Mouse (Mus musculus): ENCODE data around the gene Spsb2. TPM values are rescaled to one million over a fixed set of nuclear protein-coding genes. Genes with fewer than 3 reads are reported as not detected.
"Not testable (repeated sequence)": the region's sequence is repeated elsewhere in the genome, so short reads cannot be mapped to it uniquely, and the experiment has no call there.

Gene Spsb2
- polyA plus RNA-seq, 1 experiment from 2014 or later, result 10.3 TPM

- H3K27ac ChIP-seq (ENCODE audit: low read depth, low read length), result peak overlapping the region; percentile 93
- WGBS, result 76% methylated on average over 7 of the region's 7 CpGs
- H3K9ac ChIP-seq (ENCODE audit: low read depth, low read length), result no peak overlapping the region
- H3K36me3 ChIP-seq (ENCODE audit: control insufficient read depth, insufficient read depth, low read length), result peaks cover 2% of the 10 kb centered on the region
- no peaks in the 10 kb centered on the region for H3K9me3 ChIP-seq (ENCODE audit: control insufficient read depth, low read length)
- H3K4me3 ChIP-seq (ENCODE audit: low read length), result no peak overlapping the region
- H3K4me1 ChIP-seq (ENCODE audit: control insufficient read depth, insufficient read depth, low read depth, low read length), result peaks cover 14% of the 10 kb centered on the region
- H3K27me3 ChIP-seq (replicated peaks; ENCODE audit: control insufficient read depth, insufficient read depth, low read length), result no peaks in the 10 kb centered on the region
- no peak for ATAC-seq
- H3K4me2 ChIP-seq (ENCODE audit: low read length), result peak overlapping the region; percentile 90
Observed at GRCm38 (mm10) chr6:124806446-124807140, 1.9 kb upstream of the Spsb2 start.

GRCm38 (mm10) chr6:124807366-124807765 is 1.1 kb upstream of the Spsb2 start:
- Histone ChIP-seq H3K4me3 (ENCODE audit: low read length) (no peak overlapping the region), H3K4me1 (ENCODE audit: control insufficient read depth, insufficient read depth, low read depth, low read length) (peaks cover 20% of the 10 kb centered on the region), H3K36me3 (ENCODE audit: control insufficient read depth, insufficient read depth, low read length) (peaks cover 5% of the 10 kb centered on the region), H3K27ac (ENCODE audit: low read depth, low read length) (no peak overlapping the region), H3K9me3 (ENCODE audit: control insufficient read depth, low read length) (no peaks in the 10 kb centered on the region), H3K4me2 (ENCODE audit: low read length) (no peak overlapping the region), H3K9ac (ENCODE audit: low read depth, low read length) (no peak overlapping the region), H3K27me3 (replicated peaks; ENCODE audit: control insufficient read depth, insufficient read depth, low read length) (no peaks in the 10 kb centered on the region)
- 87% methylated on average over 4 of the region's 4 CpGs for WGBS
- ATAC-seq, result no peak

GRCm38 (mm10) chr6:124807986-124808357 is 489 bp upstream of the Spsb2 start:
- no peaks in the 10 kb centered on the region for H3K27me3 ChIP-seq (replicated peaks; ENCODE audit: control insufficient read depth, insufficient read depth, low read length)
- peaks cover 5% of the 10 kb centered on the region for H3K36me3 ChIP-seq (ENCODE audit: control insufficient read depth, insufficient read depth, low read length)
- 73% methylated on average over 6 of the region's 6 CpGs for WGBS
- H3K9me3 ChIP-seq (ENCODE audit: control insufficient read depth, low read length), result no peaks in the 10 kb centered on the region
- H3K27ac ChIP-seq (ENCODE audit: low read depth, low read length), result peak overlapping the region; percentile 78; the same call in 1 of the 2 replicates
- no peak for ATAC-seq
- 0 out of 2 replicates have a peak overlapping the region, but pooled peaks have one; percentile 67 for H3K9ac ChIP-seq (ENCODE audit: low read depth, low read length)
- H3K4me1 ChIP-seq (ENCODE audit: control insufficient read depth, insufficient read depth, low read depth, low read length), result peaks cover 26% of the 10 kb centered on the region
- H3K4me3 ChIP-seq (ENCODE audit: low read length), result peak overlapping the region; percentile 53; the same call in 1 of the 2 replicates
- peak overlapping the region; percentile 95 for H3K4me2 ChIP-seq (ENCODE audit: low read length)

- H3K27me3 ChIP-seq (replicated peaks; ENCODE audit: control insufficient read depth, insufficient read depth, low read length), result no peaks in the 10 kb centered on the region
- peak overlapping the region; percentile 78 for H3K27ac ChIP-seq (ENCODE audit: low read depth, low read length)
- no peaks in the 10 kb centered on the region for H3K9me3 ChIP-seq (ENCODE audit: control insufficient read depth, low read length)
- H3K4me2 ChIP-seq (ENCODE audit: low read length), result peak overlapping the region; percentile 95
- peaks cover 29% of the 10 kb centered on the region for H3K4me1 ChIP-seq (ENCODE audit: control insufficient read depth, insufficient read depth, low read depth, low read length)
- H3K4me3 ChIP-seq (ENCODE audit: low read length), result peak overlapping the region; percentile 53
- H3K36me3 ChIP-seq (ENCODE audit: control insufficient read depth, insufficient read depth, low read length), result peaks cover 5% of the 10 kb centered on the region
- WGBS, result under 1% methylated on average over 35 of the region's 35 CpGs
- peak overlapping the region; percentile 67 for H3K9ac ChIP-seq (ENCODE audit: low read depth, low read length)
- ATAC-seq, result no peak; the same call in 1 of the 2 replicates
Observed at GRCm38 (mm10) chr6:124809052-124809774, 752 bp downstream of the Spsb2 start.

GRCm38 (mm10) chr6:124809775-124810538 is 1.5 kb downstream of the Spsb2 start:
- H3K27ac ChIP-seq (ENCODE audit: low read depth, low read length), result peak overlapping the region; percentile 78
- 42% methylated on average over 14 of the region's 14 CpGs for WGBS
- no peaks in the 10 kb centered on the region for H3K9me3 ChIP-seq (ENCODE audit: control insufficient read depth, low read length)
- H3K36me3 ChIP-seq (ENCODE audit: control insufficient read depth, insufficient read depth, low read length), result peaks cover 5% of the 10 kb centered on the region
- H3K4me1 ChIP-seq (ENCODE audit: control insufficient read depth, insufficient read depth, low read depth, low read length), result peaks cover 33% of the 10 kb centered on the region
- ATAC-seq, result no peak
- H3K4me3 ChIP-seq (ENCODE audit: low read length), result peak overlapping the region; percentile 53
- no peaks in the 10 kb centered on the region for H3K27me3 ChIP-seq (replicated peaks; ENCODE audit: control insufficient read depth, insufficient read depth, low read length)
- H3K9ac ChIP-seq (ENCODE audit: low read depth, low read length), result peak overlapping the region; percentile 67
- H3K4me2 ChIP-seq (ENCODE audit: low read length), result peak overlapping the region; percentile 95

- not testable (repeated sequence) for H3K9me3 ChIP-seq (ENCODE audit: control insufficient read depth, low read length); ATAC-seq; H3K27me3 ChIP-seq (replicated peaks; ENCODE audit: control insufficient read depth, insufficient read depth, low read length); H3K9ac ChIP-seq (ENCODE audit: low read depth, low read length); H3K4me3 ChIP-seq (ENCODE audit: low read length); H3K4me2 ChIP-seq (ENCODE audit: low read length); H3K36me3 ChIP-seq (ENCODE audit: control insufficient read depth, insufficient read depth, low read length); H3K27ac ChIP-seq (ENCODE audit: low read depth, low read length)
- H3K4me1 ChIP-seq (ENCODE audit: control insufficient read depth, insufficient read depth, low read depth, low read length), result peaks cover 33% of the 10 kb centered on the region
- 86% methylated on average over 11 of the region's 11 CpGs for WGBS
Observed at GRCm38 (mm10) chr6:124810566-124811402, 2.3 kb downstream of the Spsb2 start.

GRCm38 (mm10) chr6:124811403-124811665 is 2.9 kb downstream of the Spsb2 start:
- Histone ChIP-seq H3K4me3 (ENCODE audit: low read length) (no peak overlapping the region), H3K4me1 (ENCODE audit: control insufficient read depth, insufficient read depth, low read depth, low read length) (peaks cover 28% of the 10 kb centered on the region)
- 77% methylated on average over 4 of the region's 4 CpGs for WGBS

GRCm38 (mm10) chr6:124811701-124812560 is 3.5 kb downstream of the Spsb2 start:
- Histone ChIP-seq H3K4me1 (ENCODE audit: control insufficient read depth, insufficient read depth, low read depth, low read length) (peaks cover 26% of the 10 kb centered on the region), H3K27me3 (replicated peaks; ENCODE audit: control insufficient read depth, insufficient read depth, low read length) (no peaks in the 10 kb centered on the region), H3K4me3 (ENCODE audit: low read length) (no peak overlapping the region), H3K27ac (ENCODE audit: low read depth, low read length) (no peak overlapping the region), H3K9ac (ENCODE audit: low read depth, low read length) (0 out of 2 replicates have a peak overlapping the region, but pooled peaks have one; percentile 39), H3K9me3 (ENCODE audit: control insufficient read depth, low read length) (no peaks in the 10 kb centered on the region), H3K4me2 (ENCODE audit: low read length) (peak overlapping the region; percentile 91), H3K36me3 (ENCODE audit: control insufficient read depth, insufficient read depth, low read length) (peaks cover 13% of the 10 kb centered on the region)
- ATAC-seq, result no peak
- WGBS, result 81% methylated on average over 24 of the region's 24 CpGs

More at GRCm38 (mm10) chr6:124811403-124811665, 2.9 kb downstream of the Spsb2 start:
- Histone ChIP-seq H3K27me3 (replicated peaks; ENCODE audit: control insufficient read depth, insufficient read depth, low read length) (no peaks in the 10 kb centered on the region), H3K9ac (ENCODE audit: low read depth, low read length) (no peak overlapping the region), H3K9me3 (ENCODE audit: control insufficient read depth, low read length) (no peaks in the 10 kb centered on the region), H3K4me2 (ENCODE audit: low read length) (no peak overlapping the region; the same call in 1 of the 2 replicates), H3K36me3 (ENCODE audit: control insufficient read depth, insufficient read depth, low read length) (peaks cover 7% of the 10 kb centered on the region), H3K27ac (ENCODE audit: low read depth, low read length) (no peak overlapping the region)
- ATAC-seq, result no peak
